Mouse (Mus musculus): ENCODE results near the gene Slc12a9.
"Not testable (repeated sequence)": the region's sequence is repeated elsewhere in the genome, so short reads cannot be mapped to it uniquely, and the experiment has no call there.

The Slc12a9 gene

DNA sequence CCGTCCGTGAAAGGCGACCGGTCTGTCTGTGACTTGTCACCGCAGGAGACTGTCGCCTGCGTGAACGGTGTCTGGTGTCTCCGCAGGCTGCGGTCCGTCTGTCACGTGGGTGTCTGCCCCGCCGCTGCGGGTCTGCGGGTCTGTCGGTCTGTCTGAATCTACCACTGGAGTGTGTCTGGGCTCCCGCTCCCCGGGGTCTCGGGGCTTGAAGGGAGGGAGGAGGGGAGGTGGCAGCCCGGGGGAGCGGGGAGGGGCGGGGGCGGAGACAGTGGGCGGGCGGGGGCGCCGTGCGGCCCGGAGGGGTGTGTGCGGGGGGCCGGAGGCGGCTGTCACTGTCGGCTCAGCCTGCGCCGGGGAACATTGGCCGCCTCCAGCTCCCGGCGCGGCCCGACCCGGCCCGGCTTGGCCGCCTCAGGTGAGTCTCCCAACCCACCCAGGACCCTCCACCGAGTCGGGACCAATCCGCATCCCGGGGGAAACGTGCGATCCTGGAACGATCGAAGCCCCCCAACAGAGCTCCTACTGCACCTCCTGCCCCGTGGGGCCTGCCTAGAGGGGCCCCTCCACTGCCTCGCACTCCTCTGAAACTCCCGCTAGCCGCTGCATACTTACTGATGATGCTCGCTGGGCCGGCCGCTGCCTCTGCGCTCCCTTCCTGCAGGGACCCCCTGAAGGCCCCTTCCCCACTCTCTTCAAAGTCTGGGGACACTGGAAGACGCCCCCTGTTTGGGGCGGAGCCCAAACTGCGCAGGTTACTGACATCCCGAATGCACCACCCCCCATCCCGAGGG, 45.2 kb downstream of the Slc12a9 start:
- DNase-seq (ENCODE audit: low spot score in 2 of 2): no peak

DNA sequence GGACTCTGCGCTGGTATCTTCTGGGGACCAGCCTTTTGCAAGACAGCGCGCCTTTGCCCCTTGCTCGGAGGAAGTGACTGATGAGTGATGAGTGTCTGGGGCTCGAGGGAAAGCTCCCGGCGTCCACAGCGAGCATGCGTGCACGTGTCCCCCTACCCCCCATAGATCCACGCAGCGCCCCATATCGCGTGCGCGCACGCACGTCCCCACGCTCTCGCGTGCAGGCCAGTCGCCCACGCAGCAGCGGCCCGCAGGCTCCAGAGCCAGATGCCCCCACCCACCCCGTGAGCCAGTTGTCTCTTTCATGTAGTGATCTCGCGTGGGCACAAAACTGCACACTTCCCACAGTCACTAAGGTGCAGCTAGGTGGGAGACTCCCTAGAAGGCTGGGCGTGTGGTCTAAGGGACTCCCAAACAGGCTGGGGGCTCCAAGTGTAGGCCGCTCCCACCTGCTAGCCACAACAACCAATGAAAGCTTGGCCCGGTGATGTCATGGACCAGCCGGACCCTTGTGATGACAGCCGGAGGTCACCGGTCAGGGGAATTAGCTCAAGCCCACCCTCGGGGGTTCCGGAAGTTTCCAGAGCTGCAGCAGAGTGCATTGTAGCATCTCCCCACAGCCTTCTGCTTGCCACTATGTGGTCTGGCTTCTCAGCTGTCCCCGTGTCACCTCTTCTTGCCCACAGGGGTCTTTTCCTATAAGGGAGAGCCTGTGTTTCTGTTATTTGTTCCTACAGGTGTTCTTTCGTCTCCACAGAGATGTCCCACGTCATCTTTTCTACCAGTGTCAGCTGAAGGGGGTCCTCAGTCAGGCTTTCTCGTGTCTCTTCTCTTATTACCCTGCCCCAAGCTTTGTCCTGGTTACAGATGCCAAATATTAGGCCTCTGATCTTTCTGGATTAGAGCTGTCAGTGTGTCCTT, 46.1 kb downstream of the Slc12a9 start, which contains the start of gene Ache:
Gene Ache (plus strand): TSS at position 488 of the 921 bp plus-strand sequence.
- DNase-seq (ENCODE audit: low spot score in 2 of 2): no peak

GRCm38 (mm10) chr5:137286655-137287031, 46.8 kb downstream of the Slc12a9 start:
- peak; percentile 76 to 90 for DNase-seq (ENCODE audit: low spot score in 2 of 2)

- no peak for DNase-seq (ENCODE audit: low spot score in 2 of 2)
Measured at GRCm38 (mm10) chr5:137285986-137286385, 47.4 kb downstream of the Slc12a9 start.

DNA sequence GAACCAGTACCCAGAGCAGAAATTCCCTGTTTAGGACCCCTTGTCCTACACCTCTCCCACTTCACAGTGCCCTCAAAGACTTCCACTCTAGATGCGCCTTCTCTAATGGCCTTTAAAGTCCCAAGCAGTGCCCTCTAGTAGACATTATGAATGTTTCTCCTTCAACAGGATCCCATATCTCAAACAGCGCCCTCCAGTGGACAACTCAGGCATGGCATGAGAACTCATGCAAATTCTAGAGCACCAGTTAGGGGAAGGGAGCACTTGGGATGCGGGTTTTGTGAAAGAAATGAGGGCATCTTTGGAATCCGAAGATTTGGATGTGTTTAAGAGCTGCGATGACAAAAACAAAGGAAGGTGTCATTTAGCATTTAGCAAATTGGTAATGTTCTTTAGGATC, 48.4 kb downstream of the Slc12a9 start:
- DNase-seq (ENCODE audit: low spot score in 2 of 2): no peak

DNA sequence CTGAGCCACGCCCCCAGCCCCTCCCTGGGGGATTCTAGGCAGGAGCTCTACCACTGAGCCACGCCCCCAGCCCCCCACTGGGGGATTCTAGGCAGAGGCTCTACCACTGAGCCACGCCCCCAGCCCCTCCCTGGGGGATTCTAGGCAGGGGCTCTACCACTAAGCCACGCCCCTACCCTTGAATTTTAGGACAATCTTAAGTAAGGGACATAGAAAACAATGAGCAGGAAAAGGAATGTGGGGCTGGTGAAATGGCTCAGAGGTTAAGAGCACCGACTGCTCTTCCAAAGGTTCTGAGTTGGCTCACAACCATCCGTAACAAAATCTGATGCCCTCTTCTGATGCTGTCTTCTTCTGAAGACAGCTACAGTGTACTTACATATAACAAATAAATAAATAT, 49.0 kb downstream of the Slc12a9 start:
- DNase-seq (ENCODE audit: low spot score in 2 of 2): not testable (repeated sequence)

GRCm38 (mm10) chr5:137277360-137278342, 55.7 kb downstream of the Slc12a9 start:
- DNase-seq (ENCODE audit: low spot score in 2 of 2): no peak

GRCm38 (mm10) chr5:137268131-137268910, 65.1 kb downstream of the Slc12a9 start:
- DNase-seq (ENCODE audit: low spot score in 2 of 2): no peak

DNA sequence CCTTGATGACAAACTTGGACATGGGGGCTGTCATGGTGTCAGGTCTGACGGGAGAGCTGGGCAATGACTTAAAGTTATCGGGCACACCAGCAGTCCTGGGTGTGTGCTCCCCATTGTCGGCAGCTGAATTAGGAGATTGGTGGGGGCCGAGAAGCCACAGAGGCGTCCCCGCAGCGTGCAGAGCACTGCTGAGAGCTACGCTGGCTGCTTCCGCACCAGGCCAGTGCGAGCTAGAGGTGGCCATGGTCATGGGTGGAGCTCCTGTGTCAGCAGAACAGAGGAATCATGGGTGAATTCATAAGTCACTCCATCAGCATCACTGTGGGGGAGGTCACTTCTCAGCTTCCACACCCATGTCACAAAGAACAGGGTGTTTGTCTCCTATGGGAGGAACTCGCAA, 68.6 kb downstream of the Slc12a9 start:
- no peak for DNase-seq (ENCODE audit: low spot score in 2 of 2)
